Mouse (Mus musculus): Measurements from ENCODE around the gene Ank2.

Gene Ank2

DNA sequence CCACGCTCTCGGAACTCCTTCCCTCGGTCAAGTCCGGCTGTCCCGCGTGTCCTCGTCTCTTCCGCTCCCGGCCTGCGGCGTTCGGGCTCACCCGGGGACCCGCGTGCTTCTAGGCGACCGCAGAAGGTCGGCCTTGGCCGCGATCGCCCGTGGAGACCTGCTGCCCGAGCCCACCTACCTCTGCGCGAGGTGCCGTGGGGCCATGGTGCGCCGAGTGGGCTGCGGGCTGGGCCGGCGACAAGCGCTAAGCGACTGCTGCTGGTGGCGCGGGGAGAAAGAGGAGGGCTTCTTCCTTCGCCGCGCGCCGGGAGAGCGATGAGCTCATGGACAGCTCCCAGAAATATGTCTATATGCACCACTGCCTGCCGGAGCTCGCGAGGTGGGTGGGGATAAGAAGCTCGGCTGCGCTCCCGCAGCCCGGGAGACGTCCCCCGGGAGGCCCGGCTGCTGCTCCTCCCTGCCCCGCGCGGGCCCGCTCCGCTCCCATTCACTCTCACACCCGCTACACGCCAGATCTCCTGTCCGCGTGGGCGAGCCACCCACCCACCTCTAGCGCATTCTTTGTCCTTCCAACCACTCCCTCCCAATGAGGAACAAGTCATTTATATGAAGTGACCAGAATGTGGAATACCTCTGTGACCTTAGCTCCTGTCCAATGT lies at the start of gene Ank2:
Gene Ank2, minus strand, starts transcription at position 609 of the 659 bp plus-strand sequence.
- DNase-seq: peak; percentile 15

DNA sequence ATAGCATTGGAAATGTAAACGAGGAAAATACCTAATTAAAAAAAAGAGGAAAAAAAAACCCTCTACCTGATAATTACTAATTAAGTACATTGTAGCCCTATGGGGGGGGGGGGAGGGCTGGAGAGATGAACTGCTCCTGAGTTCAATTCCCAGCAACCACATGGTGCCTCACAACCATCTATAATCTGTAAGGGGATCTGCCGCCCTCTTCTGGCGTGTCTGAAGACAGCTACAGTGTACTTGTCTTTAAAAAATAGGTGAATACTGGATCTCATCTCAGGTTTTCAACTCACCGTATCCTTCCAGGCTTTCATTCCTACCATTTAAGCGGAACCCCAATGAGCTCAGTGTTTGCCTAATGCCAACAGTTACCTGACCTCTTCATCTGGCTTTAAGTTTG lies 48.7 kb upstream of the Ank2 start:
- peak; percentile 74 for DNase-seq

DNA sequence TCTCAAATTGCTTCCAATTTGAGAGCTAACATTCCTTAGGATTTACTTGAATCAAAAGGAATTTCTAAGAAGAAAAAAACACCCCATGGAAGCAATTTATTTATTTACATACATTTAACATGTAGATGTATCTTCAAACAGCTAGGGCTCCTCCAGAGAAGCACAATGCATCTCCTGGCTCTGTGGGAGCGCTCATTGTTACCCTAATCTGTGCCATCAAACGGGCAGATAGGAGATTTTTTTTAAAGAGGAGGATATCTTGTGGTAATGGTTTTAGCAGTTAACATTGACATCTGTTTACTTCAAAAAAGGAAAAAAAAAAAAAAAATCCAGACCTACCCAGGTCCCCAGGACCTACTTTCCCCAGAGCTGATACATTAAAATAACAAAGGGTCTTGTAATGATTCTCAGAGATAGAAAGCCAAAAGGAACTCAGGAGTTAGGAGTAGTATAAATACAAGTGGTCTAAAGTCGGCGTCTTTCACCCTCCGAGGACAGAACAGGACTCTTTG lies 45.5 kb upstream of the Ank2 start:
- no peak for DNase-seq

DNA sequence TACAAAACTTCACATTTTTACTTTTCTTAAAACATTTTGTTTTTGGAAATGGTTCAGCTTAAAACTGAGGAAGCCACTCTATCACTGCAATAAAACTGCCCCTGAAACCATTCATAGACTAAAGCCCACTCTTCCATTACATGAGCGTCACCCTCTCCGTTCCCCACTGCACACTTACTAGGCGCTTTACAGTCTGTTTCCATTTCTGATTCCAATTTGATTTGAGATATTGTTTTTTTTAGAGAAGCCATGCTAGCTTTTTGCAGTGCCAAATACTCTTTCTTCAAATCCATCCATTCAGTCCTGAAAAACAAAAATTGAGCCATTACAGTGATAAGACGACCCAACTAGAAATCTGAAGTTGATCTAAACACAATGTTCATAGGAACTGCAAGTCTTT lies 44.8 kb upstream of the Ank2 start:
- DNase-seq: no peak

DNA sequence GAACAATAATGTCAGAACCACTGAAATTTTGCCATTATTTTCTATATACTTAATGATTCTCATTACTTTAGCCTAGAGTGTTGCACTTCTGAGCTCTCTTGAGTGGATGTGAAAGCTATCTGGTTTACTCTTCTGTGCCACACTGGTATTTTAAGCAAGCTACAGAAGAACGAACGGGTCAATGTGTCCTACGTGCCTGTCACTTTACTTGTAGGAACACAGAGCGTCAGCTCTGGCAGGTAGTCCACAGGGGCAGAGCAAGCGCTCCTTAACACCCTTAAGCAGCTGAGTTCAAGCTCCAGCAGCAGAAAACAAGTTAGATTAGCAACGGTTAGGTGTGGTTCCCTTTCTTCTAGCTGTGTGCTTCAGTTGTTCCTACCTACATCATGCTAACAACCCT lies 40.0 kb upstream of the Ank2 start:
- DNase-seq: no peak

DNA sequence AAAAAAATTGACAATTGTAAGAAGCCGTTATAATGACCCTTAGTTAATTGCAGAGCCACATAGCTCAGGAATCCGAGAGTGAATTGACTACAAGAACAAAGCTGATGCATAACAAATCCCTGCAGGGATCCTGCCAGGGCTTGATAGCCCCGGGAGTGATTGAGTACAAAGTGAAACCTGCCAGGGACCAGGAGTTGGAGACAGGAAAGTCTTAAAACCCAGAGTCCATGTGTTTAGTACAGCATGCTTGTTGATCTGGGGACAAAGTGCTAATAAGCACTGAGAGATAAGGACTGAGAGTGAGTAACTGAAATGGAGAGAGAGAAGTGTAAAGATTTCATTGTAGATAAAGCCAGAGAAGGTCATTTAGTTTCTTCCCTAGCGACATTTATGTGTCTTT lies 31.1 kb upstream of the Ank2 start:
- DNase-seq: no peak

DNA sequence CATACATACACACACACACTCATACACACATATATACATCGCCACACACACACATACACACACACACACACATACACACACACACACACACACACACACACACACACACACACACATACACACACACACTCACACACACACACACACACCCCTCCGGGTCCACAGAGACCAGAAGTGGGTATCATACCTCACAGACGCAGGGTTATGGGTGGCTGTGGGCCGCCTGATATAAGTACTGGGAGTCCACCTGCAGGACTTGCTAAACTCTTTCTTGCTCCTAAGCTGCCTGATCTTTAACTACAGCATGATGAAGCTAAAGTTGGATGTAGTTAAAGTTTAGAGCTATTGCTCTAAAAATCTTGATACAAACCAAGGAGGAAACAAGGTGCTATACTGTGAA lies 30.7 kb upstream of the Ank2 start:
- no peak for DNase-seq

DNA sequence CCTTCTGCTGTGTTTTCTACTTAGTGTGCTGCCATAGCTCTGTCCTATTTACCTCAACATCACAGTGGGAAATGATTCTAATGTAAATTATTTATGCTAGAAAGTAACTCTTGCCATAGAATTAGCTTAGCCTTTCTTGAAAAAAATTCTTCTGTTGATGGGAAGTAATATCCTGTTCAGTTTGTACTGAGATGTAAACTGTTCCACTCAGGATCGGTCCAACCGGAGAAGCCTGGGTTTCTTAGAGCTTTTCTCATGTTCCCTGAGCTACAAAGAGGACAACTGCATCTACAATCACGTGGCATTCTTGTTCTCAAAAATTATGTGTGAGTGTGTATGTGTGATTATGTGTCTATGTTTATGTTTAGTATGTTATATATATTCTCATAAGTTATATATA lies 30.1 kb upstream of the Ank2 start:
- DNase-seq: no peak

DNA sequence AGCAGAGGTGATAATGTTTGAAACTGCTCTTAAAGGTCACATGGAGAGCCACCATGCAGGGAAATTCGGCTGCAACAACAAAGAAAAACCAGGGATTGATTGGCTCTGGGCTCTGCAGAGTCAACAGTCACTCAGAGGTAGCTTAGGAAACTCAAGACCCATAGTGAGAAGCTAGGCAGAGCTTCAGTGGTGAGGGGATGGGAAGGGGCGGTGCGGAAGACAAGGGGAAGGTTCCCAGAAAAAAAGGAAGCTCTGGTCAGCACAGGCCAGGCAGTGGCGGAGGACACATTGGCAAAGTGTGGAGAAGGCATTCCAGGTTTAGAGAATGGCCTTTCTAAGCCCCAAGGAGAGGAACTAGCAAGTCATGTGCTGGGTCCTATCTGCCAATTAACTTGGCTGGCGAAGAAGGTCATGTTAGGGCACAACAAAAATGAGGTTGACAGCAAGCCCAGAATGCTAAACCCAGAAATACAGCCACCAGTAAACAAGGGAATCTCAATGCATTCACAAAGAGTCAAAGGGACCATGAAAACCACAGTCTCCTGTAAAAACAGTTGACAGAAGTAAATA lies 28.4 kb upstream of the Ank2 start:
- DNase-seq: no peak

DNA sequence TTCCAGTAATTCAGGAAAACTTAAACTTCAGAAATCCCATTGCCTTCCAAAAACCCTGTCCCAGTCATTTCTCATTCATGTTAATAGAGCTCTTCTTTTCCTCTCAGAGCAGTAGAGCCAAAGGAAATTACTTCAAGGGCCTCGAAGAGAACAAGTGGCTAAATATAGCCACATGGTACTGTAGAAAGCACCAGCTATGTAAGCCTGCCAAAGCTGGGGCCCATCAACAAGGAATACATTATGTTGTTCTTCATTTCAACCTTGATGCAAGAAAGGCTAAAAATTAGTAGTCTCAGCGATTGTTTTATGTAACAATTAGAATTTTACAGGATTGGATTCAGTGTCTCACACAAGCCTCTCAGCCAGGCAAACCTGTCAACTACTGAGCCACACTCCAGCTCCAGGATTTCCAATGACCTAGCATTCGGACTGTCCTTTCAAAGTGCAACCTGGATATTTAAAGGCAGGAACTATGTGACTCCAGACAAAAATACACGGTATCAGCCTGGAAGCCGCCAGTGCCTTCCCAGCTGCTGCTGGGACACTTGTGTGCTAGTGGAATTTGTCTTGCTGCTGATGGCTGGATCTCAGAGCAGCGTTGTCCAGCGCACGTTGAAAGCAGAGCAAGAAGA lies 26.2 kb upstream of the Ank2 start:
- no peak for DNase-seq

DNA sequence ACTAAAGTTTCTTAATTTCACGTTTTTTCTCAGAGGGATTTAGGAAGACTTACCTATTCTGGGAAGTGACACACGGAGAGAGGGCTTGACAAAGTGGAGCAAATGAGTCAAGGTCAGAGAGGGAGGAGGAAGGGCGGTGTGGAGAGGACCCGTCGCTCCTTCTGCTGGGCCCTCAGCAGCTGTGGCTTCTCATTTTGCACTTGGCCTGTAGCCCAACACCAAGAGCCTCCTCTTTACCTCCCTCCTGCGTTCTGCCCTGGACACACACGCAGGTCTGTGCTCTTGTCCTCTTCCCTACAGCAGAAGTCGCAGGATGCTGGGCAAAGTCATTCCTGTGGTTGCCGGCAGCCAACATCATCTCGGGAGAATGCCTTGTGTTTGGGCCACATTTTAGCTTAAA lies 22.0 kb upstream of the Ank2 start:
- no peak for DNase-seq

DNA sequence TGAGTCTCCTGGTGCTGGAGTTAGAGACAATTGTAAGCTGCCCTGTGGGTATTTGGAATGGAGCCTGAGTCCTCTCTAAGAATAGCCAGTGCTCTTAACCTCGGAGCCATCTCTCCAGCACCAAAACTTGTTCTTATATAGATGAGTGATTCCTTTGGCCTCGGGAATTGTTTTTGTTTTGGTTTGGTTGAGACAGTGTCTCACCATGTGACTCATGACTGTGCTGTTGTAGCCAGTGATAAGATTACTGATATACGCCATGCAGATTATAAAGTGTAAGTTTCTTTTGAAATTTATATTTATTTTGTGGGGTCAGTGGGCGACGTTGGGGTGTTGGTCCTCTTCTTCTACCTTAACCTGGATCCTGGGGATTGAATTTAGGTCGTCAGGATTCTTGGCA lies 21.1 kb upstream of the Ank2 start:
- no peak for DNase-seq

DNA sequence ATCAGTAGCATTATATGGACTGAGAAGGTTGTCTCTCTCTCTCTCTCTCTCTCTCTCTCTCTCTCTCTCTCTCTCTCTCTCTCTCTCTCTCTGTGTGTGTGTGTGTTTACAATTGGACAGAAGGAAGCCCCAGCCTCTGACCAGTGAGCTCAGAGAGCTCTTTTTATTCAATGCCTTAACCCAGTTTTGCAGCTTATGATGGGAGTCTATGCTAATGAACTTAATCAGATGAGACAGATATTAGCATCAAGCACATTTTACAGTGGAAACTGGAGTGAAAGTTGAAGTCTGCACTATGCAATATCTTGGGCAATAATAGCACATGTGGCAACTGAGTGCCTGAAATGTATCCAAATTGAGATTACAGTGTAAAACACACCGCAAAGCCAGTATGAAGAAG lies 16.1 kb upstream of the Ank2 start:
- DNase-seq: no peak

DNA sequence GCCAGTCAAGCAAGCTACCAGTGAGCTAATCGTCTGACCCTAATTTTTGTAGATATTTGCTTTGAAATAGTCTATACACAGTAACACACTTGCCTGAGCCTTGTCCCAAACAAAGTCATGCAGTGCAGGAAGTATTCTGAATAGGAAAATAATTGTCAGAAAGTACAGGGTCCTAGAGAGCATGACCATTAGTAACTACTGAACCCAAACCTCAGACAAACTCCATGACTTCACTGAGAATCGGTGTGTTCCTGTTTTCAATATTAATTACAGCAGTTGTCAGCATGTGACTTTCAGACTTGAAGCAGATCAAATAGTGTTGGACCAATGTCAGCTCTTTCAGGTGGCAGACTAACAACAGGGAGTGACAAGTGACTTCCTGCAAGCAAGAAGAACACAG lies 14.5 kb upstream of the Ank2 start:
- DNase-seq: no peak

DNA sequence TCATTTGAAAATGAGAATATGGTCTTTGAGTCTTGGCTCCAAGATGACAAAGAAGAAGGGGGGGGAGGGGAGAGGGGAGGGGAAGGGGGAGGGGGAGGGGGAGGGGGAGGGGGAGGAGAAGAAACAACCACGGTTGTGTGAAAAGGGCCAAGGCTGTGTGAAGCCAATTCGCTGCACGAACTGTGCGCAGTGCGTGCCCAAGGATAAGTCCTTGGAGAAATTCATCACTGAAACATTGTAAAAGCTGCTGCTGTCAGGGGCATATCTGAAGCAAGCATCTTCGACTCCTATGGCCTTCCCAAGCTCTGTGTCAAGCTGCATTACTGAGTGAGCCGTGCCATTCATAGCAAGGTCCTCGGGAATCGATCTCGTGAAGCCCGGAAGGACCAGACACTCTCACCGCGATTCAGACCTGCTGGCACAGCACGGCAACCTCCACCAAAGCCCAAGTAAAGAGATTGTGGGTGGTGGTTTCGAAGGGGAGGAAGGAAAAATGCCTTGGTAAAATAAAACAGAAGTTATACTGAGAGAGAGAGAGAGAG lies 13.7 kb upstream of the Ank2 start:
- no peak for DNase-seq

DNA sequence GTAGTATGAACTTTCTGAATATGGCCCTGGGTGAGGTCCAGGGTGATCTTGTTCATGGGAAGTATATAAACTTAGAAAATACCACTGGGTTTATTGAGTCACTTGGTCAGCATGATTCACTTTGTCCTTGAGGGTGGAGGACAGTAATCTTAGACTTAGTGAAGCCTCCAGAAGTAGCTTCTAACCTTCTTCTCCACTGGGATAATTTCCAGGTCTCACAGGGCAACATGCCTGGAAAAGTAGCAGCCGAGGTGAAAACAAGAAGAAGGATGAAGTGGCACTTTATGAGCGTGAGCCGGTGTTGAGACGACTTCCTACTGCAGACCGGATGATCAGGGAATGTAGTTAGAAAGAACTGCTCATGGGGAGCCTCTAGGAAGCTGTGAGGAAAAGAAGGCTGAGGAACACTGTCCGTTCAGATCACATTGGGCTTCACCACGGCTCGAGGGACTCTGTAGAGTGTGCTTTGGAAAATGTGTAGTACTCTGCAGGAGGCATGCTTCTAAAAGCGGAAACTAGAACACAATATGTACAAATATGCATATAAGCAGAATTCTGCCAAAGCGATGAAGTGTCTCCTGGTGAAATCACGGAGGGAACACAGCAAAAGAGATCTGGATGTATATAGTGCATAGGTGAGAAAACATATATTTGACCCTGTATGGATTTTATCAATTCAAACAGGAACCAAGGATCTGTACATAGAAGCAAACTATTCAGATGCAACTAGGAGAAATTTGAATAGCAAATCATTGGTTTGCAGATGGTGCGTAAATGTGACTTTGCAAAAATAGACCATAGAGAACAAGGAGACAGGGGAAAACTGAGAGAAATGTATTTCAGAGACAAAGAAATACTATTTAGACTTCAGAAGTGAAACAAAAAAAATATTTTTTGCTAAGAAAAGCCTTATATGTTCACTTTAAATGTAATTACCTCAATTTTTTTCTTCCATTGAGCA lies 12.9 kb upstream of the Ank2 start:
- no peak for DNase-seq

DNA sequence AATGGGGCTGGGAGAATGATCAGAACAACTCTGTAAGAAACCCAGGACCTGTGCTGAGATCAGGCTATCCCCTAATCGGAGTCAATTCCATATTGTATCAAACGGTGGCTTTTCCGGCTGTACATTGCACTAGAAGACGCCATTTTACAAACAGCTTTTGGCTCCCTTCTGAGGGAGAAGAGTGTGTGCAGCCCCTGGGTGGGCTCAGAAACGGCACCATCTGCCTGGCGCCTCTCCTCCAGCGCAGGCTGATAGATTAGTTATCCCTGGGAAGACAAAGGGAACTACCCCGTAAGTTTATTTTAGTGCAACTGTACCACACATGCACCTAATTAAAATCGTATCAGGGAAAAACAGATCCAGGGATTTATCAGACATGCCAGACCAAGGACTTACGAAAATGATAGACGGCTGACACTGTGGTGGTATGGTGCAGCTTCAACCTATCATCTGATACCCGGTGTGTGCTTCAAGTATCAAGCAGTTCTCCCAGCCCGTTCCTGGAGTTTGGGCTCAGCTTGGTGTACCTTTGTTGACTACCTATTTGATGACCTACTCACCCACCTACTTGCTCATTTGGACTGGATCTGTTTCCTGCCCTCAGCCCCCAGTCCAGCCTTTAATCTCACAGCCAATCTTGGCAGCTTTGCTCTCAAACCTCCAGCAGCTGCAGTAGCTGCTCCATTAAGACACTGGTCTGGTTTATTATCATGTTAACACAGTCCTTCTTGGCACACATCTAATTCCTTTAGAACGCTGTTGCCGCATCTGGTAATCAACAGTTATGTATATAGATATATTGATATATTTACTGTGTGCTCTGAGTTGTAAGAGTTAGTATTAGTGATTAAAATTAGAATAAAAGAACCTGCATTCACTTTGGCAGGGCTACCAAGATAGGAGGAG lies 9.0 kb upstream of the Ank2 start:
- no peak for DNase-seq

DNA sequence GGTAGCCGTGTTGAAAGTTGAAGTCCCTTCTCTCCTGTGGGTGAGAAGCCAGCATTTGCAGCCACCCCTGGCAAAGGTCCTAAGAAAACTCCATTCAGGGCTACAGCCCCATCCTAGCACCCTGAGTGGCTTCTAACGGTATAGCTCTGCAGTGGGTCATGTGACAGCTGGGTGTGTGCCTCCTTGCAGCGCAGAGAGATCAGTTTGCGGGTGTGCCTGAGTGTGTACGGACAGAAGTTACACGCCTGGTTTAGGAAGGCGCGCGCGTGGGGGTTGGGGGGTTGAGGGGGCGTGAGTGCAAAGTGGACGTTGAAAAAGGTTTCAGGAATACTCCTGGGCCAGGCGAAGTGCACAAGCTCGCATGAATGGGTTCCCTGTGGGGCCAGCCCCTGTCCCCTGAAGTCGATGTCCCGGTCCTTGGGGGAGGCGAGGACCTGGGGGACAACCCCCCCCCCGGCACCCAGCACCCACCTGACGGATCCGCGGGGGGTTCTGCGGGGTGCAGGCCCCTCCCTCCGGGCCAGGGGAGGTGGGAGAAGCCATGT lies 881 bp downstream of the Ank2 start:
- no peak for DNase-seq

DNA sequence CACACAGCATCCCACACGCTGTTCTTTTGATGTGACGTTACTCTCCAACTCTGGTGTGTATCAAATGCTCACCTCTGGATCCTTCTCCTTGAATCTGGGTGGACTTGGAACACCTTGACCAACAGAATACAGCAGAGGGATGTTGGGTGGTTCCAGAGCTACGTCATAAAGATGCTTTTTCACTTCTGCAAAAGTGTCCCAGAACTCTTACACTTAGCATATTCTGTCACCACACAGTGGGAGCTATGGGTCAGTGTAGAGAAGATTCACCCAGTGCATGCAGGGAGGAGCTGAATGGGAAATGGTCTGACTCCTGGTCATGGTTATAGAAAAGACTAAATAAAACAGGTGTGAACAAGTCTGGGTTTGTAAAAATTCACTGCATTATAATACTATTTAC lies 6.5 kb downstream of the Ank2 start:
- no peak for DNase-seq

DNA sequence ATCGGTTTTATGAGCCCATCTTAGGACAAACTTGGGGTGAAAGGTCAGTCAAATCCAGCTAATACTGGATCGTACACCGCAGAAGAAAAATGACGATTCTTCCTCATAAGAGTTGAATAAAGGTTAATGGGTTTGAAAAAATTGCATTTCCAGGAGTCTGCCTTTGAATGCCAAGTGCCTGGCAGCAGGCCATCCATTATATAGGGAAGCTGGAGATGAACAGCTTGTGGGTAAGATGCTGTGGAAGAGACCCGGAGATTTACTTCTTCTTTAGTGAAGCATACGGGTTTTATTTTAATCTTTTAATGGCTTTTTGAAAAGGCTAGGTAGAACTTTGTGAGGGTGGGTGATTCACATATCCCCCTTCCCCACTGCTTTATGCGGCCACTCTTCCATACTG lies 11.8 kb downstream of the Ank2 start:
- DNase-seq: no peak

DNA sequence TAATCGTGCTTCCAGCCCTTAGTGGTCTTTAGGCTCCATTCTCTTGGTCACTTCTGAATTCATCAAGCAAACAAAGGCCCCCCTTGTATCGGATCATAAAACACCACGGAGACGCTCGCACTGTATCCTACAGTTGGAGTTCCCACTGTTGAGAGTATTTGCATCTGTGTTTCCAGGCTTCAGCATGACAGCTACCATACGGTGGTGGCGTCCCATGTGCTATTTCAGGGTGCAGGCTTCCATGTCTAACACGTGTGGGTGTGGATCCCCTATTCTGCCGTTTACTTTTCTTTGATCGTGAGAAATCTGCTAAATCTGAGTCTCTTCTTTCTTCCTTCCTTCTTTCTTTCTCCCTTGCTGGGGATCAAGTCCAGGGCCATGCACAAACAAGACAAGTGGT lies 14.0 kb downstream of the Ank2 start:
- DNase-seq: no peak

DNA sequence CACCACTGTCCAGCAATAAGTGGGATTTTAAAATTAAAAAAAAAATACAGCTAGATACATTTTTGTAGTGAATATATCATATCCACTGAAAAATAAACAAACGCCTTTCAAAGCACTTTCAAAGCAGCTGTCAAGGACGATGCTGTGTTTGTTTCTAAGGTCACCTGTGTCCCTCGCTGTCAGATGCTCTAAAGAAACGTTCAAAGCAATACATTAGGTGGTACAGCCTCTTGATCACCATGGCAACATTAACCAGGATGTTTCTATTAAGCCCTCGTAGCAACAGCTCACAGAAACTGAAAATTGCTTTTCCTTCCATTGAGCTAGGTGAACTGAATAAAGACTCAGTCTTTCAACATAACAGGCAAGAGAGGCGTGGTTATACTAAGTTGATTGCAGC lies 17.5 kb downstream of the Ank2 start:
- DNase-seq: no peak
